Mouse (Mus musculus) layer of hippocampus, adult 11-12 months (tissue): ENCODE results near the gene Phactr2.
"Not testable (repeated sequence)": the region's sequence is repeated elsewhere in the genome, so short reads cannot be mapped to it uniquely, and the experiment has no call there.

ENCODE experiments used
- DNase-seq: peaks from one replicate; pipeline ENCODE4 v3.0.0; 2022; ENCODE audit warnings: low spot score

Phactr2 gene

DNA sequence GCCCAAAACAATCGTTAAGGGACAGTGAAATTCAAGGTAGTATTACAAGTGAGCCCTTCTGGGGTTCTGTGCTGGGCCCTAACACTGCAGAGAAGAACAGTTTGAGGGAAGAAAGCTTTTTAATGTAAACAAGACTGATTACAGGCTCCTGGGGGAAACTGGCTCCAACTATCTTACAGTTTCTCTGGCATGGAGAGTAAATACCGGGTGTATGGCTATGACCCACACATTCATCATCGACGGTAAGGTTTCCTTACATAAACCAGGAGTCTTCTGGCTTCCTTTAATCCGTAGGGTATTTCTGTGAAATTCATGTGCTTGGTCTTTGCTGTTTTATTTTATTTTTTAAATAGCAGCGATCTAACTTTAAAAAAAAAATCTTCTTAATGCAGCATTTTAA, 261.4 kb downstream of the Phactr2 start:
- no peak for DNase-seq

DNA sequence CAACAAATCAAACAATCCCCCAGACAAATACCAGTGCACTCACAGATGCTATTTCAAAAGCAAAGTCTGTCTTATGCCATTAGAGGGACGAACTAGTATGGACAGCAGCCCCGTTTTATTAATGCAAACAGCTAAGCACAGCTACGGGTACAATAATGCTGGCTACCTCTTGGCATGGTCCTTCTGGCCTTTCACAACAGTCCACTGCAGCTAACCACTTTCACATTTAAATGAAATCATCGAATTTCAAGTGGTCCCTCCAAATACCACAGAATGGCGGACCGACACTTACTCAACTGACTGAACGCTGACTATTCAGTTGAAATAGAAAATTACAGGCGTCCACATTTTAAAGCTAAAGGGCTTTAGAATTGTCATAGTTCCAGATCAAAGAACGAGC, 261.9 kb downstream of the Phactr2 start:
- DNase-seq: no peak

DNA sequence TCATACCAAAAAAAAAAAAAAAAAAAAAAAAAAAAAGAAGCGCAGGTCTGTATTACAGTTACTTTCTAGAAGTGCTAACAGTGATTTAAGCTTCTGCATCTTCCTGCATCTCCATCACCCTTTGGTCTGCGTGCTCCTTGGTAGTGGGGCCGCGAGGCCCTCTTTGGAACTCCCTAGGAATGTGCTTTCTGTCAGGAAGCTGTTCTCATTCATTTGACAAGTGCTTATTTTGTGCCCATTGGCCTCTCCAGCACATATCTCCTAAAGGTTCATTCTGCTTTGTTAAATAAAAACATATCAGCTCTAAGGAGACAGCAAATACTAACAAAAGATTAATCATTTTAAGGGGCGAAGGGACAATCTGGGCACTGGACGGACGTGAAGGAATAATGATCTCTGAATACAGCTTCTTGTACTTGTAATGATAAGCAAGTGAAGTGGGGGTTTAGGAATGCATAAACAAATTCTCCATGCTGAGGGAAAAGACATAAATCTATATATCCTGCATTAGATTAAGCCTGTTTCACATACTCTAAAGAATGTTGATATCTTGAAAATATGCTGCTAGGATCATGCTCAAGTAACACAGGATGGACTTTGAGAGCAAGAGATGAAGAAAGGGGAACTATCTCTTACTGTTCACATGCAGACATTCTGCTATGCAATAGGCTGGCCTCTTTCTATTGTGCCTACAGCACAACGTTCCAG, 264.1 kb downstream of the Phactr2 start:
- no peak for DNase-seq

DNA sequence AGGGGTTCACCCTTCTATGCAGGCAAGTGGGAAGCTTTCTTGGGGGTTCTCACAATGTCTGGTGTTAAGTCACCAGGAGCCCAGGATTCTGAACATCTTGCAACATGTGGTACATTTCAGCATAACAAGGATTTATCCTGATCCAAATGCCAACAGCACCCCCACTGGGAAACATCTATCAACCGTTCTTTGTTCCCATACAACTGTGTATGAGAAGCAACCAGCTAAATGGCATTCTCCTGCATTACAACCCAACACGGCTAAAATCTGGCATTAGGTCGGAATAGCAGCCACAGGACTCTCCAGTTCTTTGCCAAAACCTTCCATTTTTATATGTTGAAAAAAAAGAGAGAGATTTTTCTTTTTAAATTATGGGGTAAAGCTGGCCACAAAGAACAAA, 264.7 kb downstream of the Phactr2 start:
- no peak for DNase-seq

DNA sequence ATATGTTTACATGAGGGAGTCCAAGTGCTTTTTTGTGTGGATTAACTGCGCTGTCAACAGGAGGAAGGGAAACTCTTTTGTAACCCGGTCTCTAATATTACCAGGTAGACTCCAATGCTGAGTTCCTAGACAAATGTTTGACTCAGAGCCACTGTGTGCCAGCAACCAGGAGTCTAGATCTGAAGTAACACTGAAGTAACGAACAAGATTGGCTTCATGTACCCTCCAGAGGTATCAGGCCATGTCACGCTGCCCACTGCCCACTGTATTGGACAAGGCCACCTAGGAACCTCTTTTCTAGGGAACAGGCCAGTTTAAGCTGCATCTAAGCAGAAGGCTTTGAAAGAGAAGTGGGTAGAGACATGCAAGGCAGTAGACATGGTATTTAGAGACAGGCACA, 265.2 kb downstream of the Phactr2 start:
- no peak for DNase-seq

DNA sequence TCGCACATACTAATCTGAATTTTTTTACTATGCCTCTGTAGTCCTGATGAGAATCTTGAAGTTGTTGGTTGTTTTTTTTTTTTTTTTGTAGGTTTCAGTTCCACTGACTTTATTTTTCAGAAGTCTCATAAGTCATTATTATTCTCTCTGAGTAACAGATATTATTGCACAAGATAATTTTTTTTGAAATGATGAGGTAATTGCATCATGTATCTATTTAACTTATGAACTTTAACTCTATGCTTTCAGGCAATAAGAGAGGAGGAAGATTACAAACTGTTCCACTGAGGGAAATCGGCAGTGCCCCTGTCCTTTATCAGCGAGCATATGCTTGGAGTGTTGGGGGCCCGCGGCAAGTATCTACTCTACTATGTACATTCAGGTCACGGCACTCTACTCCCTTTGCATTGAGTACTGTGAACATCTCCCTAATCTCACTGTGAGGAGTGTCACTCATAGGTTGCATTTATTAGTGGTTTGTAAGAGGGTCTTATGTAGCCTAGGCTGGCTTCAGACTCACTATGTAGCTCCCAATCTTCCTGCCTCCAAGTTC, 272.4 kb downstream of the Phactr2 start:
- DNase-seq: no peak

DNA sequence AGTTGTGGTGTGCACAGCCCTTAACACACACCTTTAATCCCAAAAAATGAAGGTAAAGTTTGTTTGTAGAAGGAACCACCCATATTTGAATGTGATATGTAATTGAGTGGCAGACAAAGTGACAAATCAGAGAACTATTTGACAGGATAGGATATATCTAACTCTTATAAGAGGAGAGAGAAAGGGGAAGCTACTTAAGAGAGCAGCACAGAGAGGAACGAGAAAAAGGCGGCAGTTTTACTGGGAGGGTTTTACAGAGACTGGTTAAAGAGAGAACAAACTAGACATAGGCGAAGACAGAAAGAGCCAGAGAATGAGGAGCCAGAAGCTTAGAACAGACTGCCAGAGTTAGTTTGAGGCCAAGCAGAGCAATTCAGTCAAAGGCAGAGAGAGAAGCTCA, 273.4 kb downstream of the Phactr2 start:
- no peak for DNase-seq

DNA sequence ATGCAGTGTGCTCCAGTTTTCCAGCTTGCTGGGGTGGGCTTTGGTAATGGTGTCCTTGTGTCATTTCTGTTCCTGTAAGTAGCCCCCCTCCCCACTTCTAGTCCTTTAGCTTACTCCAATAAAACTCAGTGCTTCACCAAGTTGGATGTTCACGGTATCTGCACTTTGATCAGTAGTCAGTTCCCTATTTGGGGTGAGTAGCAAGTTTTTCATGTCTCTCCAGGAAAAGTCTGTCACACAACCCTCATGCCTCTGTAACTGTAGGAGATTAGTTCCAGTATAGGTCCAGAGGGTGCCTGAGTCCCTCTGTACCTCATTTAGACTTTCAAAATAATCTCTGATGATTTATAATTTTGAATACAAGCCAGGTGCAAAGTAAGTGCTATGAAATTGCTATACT, 275.0 kb downstream of the Phactr2 start:
- DNase-seq: no peak

DNA sequence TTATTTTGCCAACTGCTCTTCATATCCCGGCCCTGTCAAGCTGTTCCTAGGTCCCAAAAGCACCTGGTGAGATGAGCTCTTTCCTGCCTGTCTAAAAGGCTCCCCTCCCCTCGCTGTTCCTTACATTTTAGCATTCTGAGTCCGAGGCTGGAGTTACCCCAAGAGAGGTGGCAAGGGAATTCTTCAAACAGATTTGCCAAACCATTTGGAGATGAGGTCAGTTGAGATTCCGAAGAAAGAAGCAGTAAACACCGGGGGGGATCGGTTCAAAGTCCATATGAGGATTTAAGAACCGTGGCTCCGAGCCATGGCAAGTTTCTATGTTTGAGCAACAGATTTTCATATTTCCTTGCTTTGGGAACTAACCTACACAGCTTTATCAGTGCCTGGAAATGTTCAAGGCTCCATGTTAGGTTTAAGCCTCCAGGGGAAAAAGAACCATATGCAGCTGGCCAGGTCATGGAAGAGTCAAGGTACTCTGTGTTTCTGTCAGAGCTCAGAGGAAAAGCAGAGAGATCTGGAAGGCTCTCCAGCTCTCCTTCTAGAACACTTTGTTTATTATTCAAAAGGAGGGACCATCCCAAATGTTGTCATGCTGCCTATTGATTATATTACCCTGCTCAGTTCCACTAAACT, 277.2 kb downstream of the Phactr2 start:
- no peak for DNase-seq

DNA sequence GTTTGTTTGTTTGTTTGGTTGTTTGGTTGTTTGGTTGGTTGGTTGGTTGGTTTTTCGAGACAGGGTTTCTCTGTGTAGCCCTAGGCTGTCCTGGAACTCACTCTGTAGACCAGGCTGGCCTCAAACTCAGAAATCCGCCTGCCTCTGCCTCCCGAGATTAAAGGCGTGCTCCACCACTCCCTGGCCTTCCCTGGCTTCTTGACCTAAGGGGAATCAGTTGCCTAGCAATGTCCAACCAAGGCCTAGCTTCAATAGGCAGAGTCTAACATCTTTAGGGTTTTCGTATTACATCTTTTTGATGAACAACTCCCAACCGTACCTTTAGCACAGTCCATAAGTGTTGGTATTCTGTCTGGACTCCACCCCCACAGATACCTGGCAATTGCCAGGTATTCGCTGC, 280.7 kb downstream of the Phactr2 start:
- DNase-seq: not testable (repeated sequence)

DNA sequence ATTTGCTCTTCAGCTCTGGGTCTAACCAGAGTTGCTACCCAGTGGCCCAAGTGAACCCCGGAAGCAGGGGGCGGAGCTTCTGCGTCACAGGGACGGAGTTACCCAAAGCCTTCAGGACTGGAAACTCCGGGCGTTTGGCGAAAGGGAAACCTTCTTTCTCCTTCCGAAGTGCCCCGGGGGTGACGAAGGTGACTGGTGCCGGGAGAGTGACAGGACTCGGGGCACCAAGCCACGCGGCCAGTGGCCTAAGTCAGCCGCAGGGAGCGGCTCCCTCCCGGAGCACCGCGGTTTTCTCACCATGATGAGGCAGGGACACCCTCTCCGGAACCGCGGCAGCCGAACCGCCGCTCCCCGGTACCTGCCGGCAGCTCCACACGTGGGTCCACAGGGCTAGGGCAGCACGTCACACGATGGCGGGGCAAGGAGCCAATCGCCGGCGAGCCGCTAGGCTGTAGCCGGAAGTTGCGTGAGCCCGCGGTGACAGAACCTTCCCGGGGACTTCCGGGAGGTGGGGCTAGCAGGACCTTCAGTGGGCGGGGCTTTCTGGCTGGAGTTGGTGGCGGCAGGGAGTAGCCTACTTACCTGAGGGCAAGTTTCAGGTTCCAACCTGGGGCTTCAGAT, 281.4 kb downstream of the Phactr2 start, which contains the start of gene Ltv1:
Ltv1 (minus strand) TSS at position 438 of the 621 bp plus-strand sequence.
- DNase-seq: peak; percentile 96

DNA sequence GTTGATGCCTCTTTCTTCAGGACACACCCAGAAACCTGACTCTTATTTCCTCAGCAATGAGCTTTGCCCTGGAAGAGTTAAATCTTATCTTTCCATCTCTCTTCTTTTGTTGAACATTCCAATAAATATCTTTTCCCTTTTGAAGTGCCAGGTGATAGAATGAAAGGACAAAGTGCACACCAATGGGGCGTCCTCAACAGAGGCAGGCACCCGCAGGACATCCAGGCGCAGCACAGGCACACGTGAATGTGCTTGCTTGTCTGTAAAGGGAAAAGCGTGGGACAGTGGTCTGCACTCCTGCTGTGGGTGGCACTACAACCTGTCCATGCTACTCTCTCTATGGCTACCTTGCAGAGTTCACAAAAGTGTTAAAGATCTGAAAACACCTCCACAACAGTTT, 284.3 kb downstream of the Phactr2 start:
- no peak for DNase-seq

DNA sequence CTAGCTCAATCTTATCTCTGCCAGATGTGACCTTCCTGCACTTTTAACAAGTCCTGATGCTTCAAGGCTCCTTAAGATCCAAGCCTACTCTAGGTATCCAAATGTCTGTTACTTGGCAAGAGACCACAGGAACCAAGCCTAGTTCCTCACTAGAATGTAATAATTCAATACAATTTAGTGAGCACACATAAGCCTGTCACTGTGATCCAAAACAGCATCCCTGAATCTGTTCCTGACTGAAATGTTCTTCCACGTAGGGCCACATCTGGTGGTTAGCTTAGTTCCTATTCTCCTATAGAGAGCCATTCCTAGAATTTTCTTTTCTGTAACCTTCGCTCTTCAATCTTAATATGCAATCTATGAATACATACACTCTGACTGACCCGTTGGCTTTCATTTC, 287.5 kb downstream of the Phactr2 start:
- DNase-seq: no peak

DNA sequence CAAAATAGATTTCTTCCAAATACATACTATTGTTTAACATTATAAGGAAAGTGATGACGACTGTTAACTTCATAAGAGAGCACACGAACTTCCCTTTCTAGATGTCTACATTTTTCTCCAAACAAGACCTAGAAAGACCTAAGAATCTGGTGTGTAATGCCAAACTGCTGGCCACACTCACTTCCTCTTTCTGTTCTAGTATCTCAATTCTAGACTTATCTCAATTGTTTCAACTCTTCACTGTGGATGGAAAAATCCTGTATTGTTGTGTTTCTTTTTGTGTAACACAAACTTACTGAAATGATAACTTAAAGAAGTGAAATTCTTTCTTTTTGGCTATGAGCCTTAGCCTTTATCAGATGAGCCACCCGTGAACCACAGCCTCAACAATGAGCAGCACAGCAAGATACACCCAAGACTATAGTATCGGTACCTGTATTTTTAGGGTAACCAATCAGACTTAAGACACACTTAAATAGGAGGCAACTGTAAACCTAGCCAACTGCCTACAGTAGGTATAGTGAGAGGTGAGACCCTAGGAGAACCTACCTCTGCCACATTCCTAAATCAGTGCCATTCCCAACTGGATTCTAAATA, 289.9 kb downstream of the Phactr2 start:
- no peak for DNase-seq

DNA sequence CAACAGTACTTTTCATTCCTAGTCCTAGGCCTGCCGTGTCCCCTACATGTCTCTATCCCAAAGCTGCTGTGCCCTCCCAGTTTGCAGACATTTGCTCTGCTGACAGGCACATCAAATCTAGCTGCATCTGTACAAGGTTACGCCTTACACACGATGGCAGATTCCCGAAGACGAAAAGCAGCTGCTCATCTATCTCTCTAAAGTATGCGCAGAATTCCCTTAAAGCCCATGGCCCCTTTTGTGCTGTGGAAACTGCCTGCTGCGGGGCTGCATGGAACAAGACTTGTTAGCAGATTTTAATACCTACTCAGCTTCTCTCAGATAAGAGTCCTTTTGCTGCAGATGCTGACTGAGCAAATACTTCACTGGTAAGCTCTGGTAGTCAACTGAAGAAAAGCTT, 294.0 kb downstream of the Phactr2 start:
- DNase-seq: no peak

DNA sequence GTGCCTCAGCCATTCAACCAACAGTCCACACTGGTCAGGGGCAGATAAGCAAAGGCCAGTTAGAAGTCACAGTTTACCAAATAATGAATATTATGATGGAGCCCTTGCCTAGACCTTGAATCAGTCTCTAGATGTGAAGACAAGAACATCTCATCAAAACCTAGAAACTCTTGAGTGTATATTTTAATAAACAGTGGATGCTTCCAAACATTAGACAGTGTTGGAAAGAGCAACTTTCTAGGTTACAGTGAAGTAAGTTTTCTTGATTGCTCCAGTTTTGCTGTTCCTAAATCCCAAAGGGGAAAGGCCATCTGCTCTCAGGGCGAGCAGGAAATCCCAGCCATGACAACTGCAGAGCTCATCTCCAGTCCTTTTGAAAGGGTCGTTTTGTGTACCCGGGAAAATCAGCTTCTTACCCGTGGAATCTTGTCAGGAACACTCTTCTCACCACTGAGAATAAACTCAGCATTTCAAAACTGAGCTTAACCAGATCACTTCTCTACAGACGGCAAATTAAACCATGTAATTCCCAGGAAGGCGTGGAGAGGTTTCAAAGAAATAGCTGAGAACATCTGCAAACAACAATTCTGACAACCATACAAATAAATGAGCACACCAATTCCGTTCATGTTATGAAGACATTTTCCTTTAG, 296.1 kb downstream of the Phactr2 start, which contains the start of gene Zc2hc1b:
Zc2hc1b (minus strand) TSS at position 51 of the 652 bp plus-strand sequence.
- DNase-seq: no peak

DNA sequence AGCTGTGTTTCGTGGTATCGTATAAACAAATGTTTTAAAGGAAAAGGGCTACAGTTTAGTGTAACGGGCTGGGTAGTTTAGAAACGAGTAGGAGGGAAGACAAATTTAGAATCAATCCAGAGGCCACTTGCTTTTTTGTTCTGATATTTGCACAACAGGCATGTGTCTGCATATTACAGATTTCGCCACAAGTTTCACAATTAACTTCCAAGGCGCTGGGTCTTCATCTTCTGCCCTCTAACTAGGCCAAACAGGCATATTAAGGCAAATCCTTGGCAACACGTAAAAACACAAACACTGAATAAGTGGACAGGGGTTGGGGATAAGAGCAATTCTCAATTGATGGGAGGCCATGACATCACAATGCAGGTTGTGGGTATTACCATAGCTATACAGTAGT, 298.3 kb downstream of the Phactr2 start:
- DNase-seq: no peak

DNA sequence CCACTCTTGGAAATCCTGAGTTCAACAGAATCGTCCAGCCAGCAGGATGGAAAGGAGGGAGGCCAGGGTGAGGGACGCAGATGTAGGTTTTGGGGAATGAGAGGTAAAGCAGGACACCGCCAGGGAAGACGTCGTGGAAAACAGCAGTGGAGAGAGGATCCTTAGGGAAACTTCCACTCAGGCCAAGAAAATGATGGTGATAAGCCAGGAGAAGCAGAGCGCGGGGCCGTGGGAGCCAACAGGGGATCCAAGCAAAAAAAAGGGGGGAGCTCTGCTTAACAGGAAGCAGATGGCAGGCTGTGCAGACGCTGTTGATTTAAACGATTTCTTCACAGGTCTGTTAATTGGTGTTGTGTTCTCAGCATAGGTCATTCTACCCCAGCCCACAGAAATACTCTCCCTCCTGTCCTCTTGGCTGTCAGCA, 301.4 kb downstream of the Phactr2 start:
- no peak for DNase-seq

DNA sequence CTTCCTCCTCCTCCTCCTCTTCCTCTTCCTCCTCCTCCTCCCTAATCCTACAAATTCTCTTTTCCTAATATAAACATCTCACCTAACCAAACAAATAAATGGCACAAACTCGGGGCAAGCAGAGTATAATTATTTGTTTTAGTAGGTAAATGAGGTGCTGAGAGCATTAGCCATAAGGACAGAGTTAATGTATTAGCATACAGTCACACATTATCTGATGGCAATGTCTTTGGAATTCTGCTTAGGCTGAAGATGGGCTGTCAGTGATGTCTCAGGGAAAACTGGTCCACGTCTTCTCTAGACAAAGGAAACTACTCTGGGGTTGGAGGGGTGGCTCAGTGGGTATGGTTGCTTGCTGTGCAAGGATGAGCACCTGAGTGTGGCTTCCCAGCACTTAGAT, 302.8 kb downstream of the Phactr2 start:
- no peak for DNase-seq

DNA sequence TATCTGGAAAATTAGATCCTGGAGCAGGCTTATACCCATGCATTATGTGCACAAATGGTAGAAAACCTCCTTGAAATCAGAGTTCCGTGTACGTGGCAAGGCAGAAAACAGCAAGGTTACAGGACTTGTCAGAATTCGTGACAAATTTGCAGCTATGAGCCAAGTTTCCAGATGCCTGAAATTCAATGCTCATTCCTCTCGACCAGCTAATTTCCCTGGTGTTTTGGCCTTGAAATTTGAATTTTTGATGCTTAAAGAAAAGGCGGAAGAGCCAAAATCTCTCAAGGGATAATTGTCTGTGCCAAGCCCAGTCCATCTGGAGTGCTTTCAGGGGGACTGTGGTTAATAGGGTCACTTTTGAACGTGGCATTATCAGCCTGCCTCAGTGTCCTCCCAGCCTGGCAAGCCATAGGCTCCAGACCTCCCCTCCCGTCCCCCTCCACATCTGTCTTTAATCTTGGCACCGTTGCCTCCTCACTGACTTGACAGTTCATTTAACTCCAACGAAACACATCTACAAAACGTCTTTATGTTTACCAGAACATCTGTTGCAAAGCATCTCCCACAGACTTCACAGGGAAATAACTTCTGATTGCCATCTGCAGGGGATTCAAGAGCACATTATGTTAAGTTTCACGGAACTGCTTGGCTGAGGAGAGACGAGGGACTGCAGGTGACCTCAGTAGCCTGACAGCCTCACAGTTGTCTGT, 303.3 kb downstream of the Phactr2 start:
- no peak for DNase-seq

DNA sequence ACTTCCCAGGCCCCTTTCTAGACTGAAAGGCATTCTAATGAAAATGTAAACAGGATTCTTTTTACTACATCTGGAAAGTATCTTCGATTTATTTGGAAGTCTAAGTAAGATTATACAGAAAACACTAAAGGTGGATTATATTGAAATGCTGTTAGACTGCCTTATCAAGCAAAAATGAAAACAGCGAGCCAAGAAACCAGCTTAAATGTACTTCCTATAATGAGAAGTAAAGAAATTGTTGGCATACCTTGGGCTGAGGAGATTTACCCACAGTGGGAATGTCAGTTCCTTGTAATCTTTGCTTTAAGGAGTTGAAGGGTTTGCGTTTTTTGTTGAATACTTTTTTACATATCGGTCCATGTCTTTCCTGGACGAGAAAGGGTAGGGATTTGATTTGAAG, 305.8 kb downstream of the Phactr2 start:
- DNase-seq: no peak
